Mouse (Mus musculus) Muller cell, postnatal 12 days (primary cell): ENCODE measurements around the gene Rassf7.
"Not testable (repeated sequence)": the region's sequence is repeated elsewhere in the genome, so short reads cannot be mapped to it uniquely, and the experiment has no call there.

Experiments
- DNase-seq: peaks from one replicate; pipeline ENCODE4 v3.0.0-alpha.2; 2015; ENCODE audit errors: inconsistent ontology term

Rassf7 gene

GRCm38 (mm10) chr7:141222696-141223215 lies 7.1 kb downstream of the Rassf7 start:
- no peak for DNase-seq

GRCm38 (mm10) chr7:141226535-141226934 lies 10.9 kb downstream of the Rassf7 start:
- DNase-seq, result no peak

- no peak for DNase-seq
These were observed 12.1 kb downstream of the Rassf7 start for GRCm38 (mm10) chr7:141227796-141228195.

DNA sequence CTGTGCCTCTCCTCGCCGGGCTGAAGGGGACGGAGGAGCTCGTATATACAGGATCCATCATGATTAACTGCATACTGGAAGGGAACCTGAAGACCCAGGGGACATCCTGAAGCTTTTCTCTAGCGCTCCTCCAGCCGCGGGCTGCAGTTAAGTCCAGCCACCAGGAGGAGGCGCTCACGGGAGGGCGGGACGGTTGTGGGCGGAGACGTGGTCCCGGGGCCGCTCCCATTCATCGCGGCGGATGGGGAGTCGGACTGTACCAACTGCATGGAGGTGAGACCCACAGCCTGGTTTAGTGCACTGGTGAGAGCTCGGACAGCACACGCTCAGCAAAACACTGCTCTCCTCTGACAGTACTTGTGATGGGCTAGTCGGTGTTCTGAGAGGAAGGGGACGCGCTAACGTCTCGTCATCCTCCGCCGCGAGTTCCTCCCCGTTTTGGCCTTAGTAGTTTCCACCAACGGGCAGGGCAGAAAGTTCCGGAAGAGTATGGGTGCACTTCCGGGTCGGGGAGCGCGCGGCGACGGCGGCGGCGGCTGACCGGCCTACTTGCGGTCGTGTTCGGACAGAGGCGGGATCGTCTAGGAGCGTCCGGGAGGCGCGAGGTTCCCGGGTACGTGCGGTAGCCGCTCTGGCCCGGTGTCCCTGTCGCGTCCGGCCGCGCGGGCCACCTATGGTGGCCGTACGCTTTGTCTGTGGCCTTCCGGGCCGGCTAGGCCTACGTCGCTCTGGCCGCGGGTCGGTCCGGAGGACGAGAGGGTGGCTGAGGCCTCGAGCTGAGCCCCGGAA lies 12.8 kb downstream of the Rassf7 start, which contains the start of gene Phrf1:
Gene Phrf1, plus strand, starts transcription at position 506 of the 789 bp plus-strand sequence.
- DNase-seq, result peak; percentile 93

GRCm38 (mm10) chr7:141229702-141230101 lies 14.0 kb downstream of the Rassf7 start:
- no peak for DNase-seq

DNA sequence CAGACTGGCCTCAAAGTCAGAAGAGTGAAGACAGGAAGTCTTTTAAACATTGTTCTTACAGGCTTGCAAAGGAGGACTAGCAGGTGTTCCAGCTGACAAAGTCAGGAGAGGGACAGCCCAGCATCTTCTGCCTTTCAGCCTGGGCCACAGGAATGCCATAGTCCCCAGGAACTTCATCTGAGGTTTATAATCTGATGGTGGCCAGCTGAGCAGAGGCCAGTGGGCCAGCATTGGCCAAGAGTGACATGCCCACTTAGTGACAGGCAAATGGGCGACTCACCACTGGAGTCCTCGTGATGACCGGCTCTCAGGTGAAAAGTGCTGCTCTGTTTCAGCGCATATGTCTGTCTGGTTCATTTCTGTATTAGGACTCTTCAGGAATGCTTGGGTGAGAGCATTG lies 14.9 kb downstream of the Rassf7 start:
- DNase-seq, result peak; percentile 35

DNA sequence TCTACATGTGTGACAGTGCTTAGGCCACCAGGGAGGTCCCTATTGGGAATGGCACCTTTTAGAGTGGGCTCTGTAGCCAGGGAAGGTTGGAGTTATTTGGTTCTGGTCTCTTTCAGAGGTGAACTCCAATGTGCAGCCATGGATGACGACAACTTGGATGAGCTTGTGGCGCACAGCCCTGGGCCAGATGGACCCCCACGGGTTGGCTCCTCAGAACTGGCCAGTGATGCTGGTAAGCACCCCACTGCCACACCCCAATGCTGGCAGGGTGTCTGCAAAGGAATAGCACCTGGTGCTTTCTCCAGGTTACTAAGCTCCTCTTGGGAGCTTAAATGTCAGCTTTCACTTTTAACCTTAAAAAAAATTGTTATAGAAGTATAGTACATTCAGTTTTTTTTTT lies 15.5 kb downstream of the Rassf7 start:
- no peak for DNase-seq

GRCm38 (mm10) chr7:141231551-141231950 lies 15.9 kb downstream of the Rassf7 start:
- DNase-seq, result no peak

- not testable (repeated sequence) for DNase-seq
These were observed 34.8 kb downstream of the Rassf7 start for GRCm38 (mm10) chr7:141250486-141250885.

DNA sequence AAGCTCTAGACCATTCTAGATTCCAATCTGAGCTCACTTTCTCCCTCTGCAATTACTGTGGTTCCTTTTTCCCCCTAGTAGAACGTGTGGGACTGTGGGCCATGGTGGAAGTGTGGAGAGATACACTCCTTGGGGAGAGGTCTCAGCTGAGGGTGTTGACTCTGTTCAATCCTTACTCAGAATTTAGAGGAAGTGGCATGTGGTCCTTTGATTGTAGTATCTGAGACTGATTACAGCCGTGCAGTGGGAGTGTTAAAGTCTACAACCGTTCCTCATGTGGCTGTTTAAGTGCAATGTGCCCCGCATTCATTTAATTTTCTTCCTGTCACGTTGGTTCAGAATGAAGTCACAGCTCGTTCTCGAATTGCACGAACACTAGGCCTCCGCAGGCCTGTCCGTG lies 40.5 kb downstream of the Rassf7 start:
- DNase-seq, result no peak

GRCm38 (mm10) chr7:141261480-141261879 lies 45.8 kb downstream of the Rassf7 start:
- no peak for DNase-seq

GRCm38 (mm10) chr7:141263640-141264039 lies 48.0 kb downstream of the Rassf7 start:
- no peak for DNase-seq

DNA sequence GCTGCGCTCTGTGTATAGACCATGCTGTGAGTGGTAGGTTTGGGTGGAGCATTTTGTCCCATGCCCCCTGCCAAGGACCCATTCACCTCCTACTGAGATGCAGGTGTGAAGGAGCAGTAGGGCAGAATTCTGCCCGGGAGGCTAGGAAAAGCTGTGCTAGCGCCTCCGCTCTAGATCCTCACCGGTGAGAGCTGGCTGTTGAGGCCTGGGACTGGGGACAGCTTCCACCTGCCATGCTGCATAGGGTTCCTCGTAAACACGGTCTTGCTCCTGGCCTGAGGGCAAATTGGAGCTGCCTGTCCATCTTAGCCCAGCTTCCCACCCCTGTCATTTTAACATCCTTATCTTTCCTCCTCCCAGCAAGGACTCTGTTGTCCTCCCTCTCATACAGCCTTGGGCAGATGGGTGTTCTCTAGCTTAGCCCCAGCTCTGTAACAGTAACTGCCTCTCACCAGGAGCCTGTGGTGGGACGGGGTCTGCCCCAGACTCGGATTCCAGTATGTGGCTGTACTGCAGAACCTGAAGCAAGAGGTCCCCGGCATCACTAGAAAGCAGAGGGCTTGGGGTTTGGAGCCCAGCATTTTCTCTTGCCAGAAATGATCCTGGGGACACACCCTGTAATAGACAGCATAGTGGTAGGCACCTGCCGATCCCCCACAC lies 48.5 kb downstream of the Rassf7 start:
- no peak for DNase-seq

DNA sequence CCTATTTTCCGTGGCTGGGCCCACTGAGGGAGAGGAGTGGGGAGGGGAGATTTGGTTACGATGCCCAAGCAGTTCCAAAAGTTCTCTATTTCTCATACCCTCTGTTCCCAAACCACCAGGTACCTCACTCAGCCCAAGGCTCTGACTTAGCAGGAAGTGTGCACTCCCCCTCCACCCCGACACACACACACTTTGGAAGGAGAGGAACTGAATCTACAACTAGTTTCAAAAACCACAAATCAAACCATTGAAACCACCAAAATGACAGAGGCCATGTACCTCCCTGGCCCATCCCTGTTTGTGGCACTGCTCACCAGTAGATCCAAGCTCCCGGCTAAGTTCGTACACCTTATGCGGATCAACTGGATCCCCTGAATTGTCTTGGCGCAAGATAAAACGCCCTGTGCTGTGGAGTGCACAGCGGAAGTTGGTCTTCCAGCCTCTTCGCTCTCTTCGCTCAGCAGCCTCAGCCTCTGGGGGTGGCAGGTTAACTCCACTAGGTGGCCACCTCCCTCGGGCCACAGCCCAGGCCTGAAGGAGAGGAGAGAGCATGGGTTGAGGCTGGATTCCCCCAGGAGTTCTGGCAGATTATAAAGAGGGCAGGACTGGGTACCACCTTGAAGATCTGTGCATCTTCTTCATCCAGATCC lies 49.2 kb downstream of the Rassf7 start:
- DNase-seq, result peak; percentile 63

DNA sequence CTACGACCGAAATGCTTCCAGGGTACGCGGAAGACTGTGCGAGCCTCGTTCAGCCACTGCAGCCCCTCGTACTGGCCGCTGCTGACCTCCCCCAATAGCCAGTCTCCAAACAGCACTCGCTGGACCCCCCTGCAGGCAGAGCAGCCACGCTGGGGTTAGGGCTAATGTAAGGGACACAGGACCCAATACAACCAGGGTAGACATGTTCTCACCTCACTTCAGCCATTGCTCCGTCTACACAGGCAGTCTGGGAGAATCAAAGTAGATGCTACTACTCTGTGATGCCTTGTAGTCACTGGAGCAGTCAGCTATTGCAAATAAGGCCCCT lies 49.7 kb downstream of the Rassf7 start:
- DNase-seq, result no peak

- peak; percentile 78 for DNase-seq
These were observed 50.3 kb downstream of the Rassf7 start, which contains the start of gene Irf7 for GRCm38 (mm10) chr7:141265739-141266561. Gene Irf7 (minus strand): TSS chr7:141266481.
